ENCODE assay signal across 11 mouse cellular contexts in the genomic region with DNA sequence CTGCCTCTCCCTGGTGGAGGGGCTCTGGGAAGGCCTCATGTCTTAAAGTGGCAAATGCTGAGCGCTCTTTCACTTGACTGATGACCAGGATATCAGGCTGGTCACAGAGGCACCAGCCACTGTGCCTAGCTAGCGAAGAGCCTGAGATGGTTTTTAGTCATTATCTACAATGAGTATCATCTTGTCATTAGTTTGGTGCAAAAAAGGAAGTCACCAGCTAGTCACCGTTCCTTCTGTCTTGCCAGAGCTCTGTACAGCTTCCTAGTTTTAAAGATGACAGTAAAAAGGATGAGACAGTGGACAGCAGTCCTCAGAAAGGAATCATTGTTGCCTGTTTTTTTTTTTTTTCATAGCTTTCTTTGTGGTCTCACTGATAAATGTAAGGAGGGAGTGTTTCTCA.
"Had no signal": no experiment of that assay in that cellular context is flagged by ENCODE, and none has a peak within 500 bp of the region (broad histone marks: within the 10 kb centered on the region; RNA-seq: fewer than 3 reads in every experiment).

No protein-coding gene starts in this region.

- ATAC-seq: liver, embryonic 12.5 days had no signal

- H3K27ac ChIP-seq: limb, embryonic 13.5 days; liver, embryonic 12.5 days; liver, embryonic 15.5 days; lung, embryonic 15.5 days; neural tube, embryonic 12.5 days; stomach, postnatal 0 days had no signal

- H3K9me3 ChIP-seq: limb, embryonic 13.5 days; liver, embryonic 12.5 days; liver, embryonic 15.5 days; lung, embryonic 15.5 days; neural tube, embryonic 12.5 days had no signal

- H3K27me3 ChIP-seq: limb, embryonic 13.5 days; liver, embryonic 12.5 days; liver, embryonic 15.5 days; lung, embryonic 15.5 days; midbrain, embryonic 12.5 days; neural tube, embryonic 12.5 days had no signal

- H3K4me3 ChIP-seq: limb, embryonic 13.5 days; liver, embryonic 12.5 days; liver, embryonic 15.5 days; lung, embryonic 15.5 days; midbrain, embryonic 12.5 days; neural tube, embryonic 12.5 days had no signal

- H3K9ac ChIP-seq: limb, embryonic 13.5 days; liver, embryonic 12.5 days; liver, embryonic 15.5 days; lung, embryonic 15.5 days; midbrain, embryonic 12.5 days; neural tube, embryonic 12.5 days had no signal

- H3K4me1 ChIP-seq: liver, embryonic 12.5 days; liver, embryonic 15.5 days; neural tube, embryonic 12.5 days had no signal

- H3K4me2 ChIP-seq: limb, embryonic 13.5 days; liver, embryonic 12.5 days; liver, embryonic 15.5 days; lung, embryonic 15.5 days; midbrain, embryonic 12.5 days; neural tube, embryonic 12.5 days had no signal

- H3K36me3 ChIP-seq: liver, embryonic 12.5 days; liver, embryonic 15.5 days; lung, embryonic 15.5 days; neural tube, embryonic 12.5 days had no signal

- DNase-seq: kidney, adult 18-20 months; liver; right cerebral cortex, adult 18-20 months; right cerebral cortex, postnatal 14 days had no signal
